In the genomic region with DNA sequence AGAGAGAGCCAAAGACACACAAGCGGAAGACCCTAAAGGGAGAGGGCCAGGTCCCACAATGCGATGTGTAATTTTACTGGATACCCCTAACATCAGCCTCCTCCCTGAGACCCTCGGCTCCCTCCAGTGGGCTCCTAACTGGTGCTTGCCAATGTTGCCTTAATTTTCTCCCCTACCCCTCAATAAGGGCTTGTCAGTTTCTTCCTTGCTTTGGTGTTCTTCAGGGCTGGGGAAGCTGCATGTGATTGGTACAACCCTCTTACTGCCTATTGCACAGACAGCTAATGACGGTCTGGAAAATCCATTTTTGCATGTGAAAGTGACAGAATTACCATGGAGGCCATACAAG, we compare ENCODE assay signal across 8 mouse cellular contexts. TPM values are rescaled to one million over a fixed set of nuclear protein-coding genes. Genes with fewer than 3 reads are reported as not detected.
DNase-seq lines count a peak whose midpoint lies in the region; ATAC-seq and TF ChIP-seq lines count a peak whose summit lies in the region.

No protein-coding gene starts in this region.

- peak overlapping the region; percentile 91 for H3K4me2 ChIP-seq in forebrain, embryonic 15.5 days (replicated peaks)
- H3K4me2 ChIP-seq in liver, embryonic 12.5 days, result peak overlapping the region; percentile 100
- peak overlapping the region; percentile 83 for H3K4me2 ChIP-seq in stomach, embryonic 16.5 days (ENCODE audit: low read depth, low read length)

- peak overlapping the region; percentile 7; the same call in 1 of the 2 replicates for H3K27ac ChIP-seq in spleen, adult 2 months (ENCODE audit: insufficient read depth, low read length)
- peak overlapping the region; percentile 29 for H3K27ac ChIP-seq in forebrain, embryonic 15.5 days (replicated peaks)
- H3K27ac ChIP-seq in liver, embryonic 12.5 days, result peak overlapping the region; percentile 45; the same call in 1 of the 2 replicates
- H3K27ac ChIP-seq in stomach, embryonic 16.5 days (ENCODE audit: low read length), result peak overlapping the region; percentile 59

- peaks cover 27% of the 10 kb centered on the region for H3K4me1 ChIP-seq in spleen, adult 2 months (ENCODE audit: control insufficient read depth, insufficient read depth, insufficient read length)
- peaks cover 63% of the 10 kb centered on the region for H3K4me1 ChIP-seq in forebrain, embryonic 15.5 days
- peaks cover 69% of the 10 kb centered on the region for H3K4me1 ChIP-seq in liver, embryonic 12.5 days
- peaks cover 47% of the 10 kb centered on the region for H3K4me1 ChIP-seq in stomach, embryonic 16.5 days (ENCODE audit: control insufficient read depth, insufficient read depth, low read length)

- TF ChIP-seq POLR2A in spleen, adult 2 months (IDR thresholded peaks at IDR 0.05; ENCODE audit: low read depth, low read length), result no peak

- peaks cover 2% of the 10 kb centered on the region; the same call in 1 of the 2 replicates for H3K27me3 ChIP-seq in spleen, adult 2 months (ENCODE audit: control insufficient read depth, insufficient read depth, low read length)
- no peaks in the 10 kb centered on the region for H3K27me3 ChIP-seq in forebrain, embryonic 15.5 days
- peaks cover 5% of the 10 kb centered on the region; the same call in 1 of the 2 replicates for H3K27me3 ChIP-seq in liver, embryonic 12.5 days (replicated peaks)
- no peaks in the 10 kb centered on the region for H3K27me3 ChIP-seq in stomach, embryonic 16.5 days (ENCODE audit: control insufficient read depth, insufficient read depth, low read length)

- no peak overlapping the region for H3K4me3 ChIP-seq in spleen, adult 2 months (ENCODE audit: extremely low read depth, insufficient read depth, insufficient read length)
- peak overlapping the region; percentile 82 for H3K4me3 ChIP-seq in forebrain, embryonic 15.5 days
- no peak overlapping the region for H3K4me3 ChIP-seq in liver, embryonic 12.5 days
- peak overlapping the region; percentile 18 for H3K4me3 ChIP-seq in stomach, embryonic 16.5 days (replicated peaks; ENCODE audit: low read length)

- no peak for TF ChIP-seq CTCF in spleen, adult 2 months (IDR thresholded peaks at IDR 0.05; ENCODE audit: extremely low read depth, insufficient read depth, insufficient read length, insufficient replicate concordance)

- 16% methylated on average over 4 of the region's 4 CpGs for WGBS in spleen, adult 2 months
- WGBS in forebrain, embryonic 15.5 days, result 27% methylated on average over 4 of the region's 4 CpGs
- WGBS in liver, embryonic 12.5 days (ENCODE audit: insufficient replicate concordance), result 38% methylated on average over 4 of the region's 4 CpGs
- 34% methylated on average over 4 of the region's 4 CpGs for WGBS in stomach, embryonic 16.5 days

- ATAC-seq in forebrain, embryonic 15.5 days (replicated peaks), result no peak
- ATAC-seq in liver, embryonic 12.5 days, result no peak
- ATAC-seq in stomach, embryonic 16.5 days (ENCODE audit: insufficient read depth, low FRiP score), result no peak

- no peak for DNase-seq in spleen, adult 2 months (ENCODE audit: low read depth in 1 of 2, low spot score in 2 of 2)
- DNase-seq in spleen, postnatal 14 days (ENCODE audit: low spot score in 2 of 2), result no peak
- no peak for DNase-seq in left cerebral cortex, adult 9 months (ENCODE audit: low spot score in 2 of 2)
- DNase-seq in right cerebral cortex, postnatal 25 days, result no peak
- DNase-seq in frontal cortex, postnatal 14 days (ENCODE audit: low spot score in 2 of 2), result no peak

- no peaks in the 10 kb centered on the region for H3K36me3 ChIP-seq in spleen, adult 2 months (ENCODE audit: control insufficient read depth, insufficient read depth, low read length)
- H3K36me3 ChIP-seq in forebrain, embryonic 15.5 days, result no peaks in the 10 kb centered on the region
- peaks cover 6% of the 10 kb centered on the region; the same call in 1 of the 2 replicates for H3K36me3 ChIP-seq in liver, embryonic 12.5 days
- no peaks in the 10 kb centered on the region for H3K36me3 ChIP-seq in stomach, embryonic 16.5 days (ENCODE audit: control insufficient read depth, insufficient read depth, low read length)

- no peaks in the 10 kb centered on the region for H3K9me3 ChIP-seq in forebrain, embryonic 15.5 days
- H3K9me3 ChIP-seq in liver, embryonic 12.5 days (replicated peaks), result no peaks in the 10 kb centered on the region
- no peaks in the 10 kb centered on the region for H3K9me3 ChIP-seq in stomach, embryonic 16.5 days (replicated peaks; ENCODE audit: control insufficient read depth, low read length)

- peak overlapping the region; percentile 32; the same call in 1 of the 2 replicates for H3K9ac ChIP-seq in forebrain, embryonic 15.5 days (replicated peaks)
- H3K9ac ChIP-seq in liver, embryonic 12.5 days, result no peak overlapping the region
- H3K9ac ChIP-seq in stomach, embryonic 16.5 days (ENCODE audit: low read length), result peak overlapping the region; percentile 11; the same call in 1 of the 2 replicates

RNA-seq across cellular contexts. Expression of a gene that starts 1.9 kb away (rescaled TPM):
- polyA plus RNA-seq in spleen, adult 2 months (2012; rRNA removed), result 6.6 and 9.4 TPM in 2 replicates
- 11.1 and 11.3 TPM in 2 replicates for polyA plus RNA-seq in forebrain, embryonic 15.5 days (2015; fragmentation: Nextera tagmentation; extraction: Ambion mirVana)
- 3.4 and 3.7 TPM in 2 replicates for polyA plus RNA-seq in liver, embryonic 12.5 days (2016; fragmentation: Nextera tagmentation; extraction: Ambion mirVana)
- 5.3 and 5.6 TPM in 2 replicates for polyA plus RNA-seq in stomach, embryonic 16.5 days (2015; fragmentation: Nextera tagmentation; extraction: Ambion mirVana)

RNA-seq across cellular contexts. Expression of a gene that starts 2.0 kb away (rescaled TPM):
- polyA plus RNA-seq in spleen, adult 2 months (2012; rRNA removed), result 22.3 and 24.6 TPM in 2 replicates
- 26.2 and 30.7 TPM in 2 replicates for polyA plus RNA-seq in forebrain, embryonic 15.5 days (2015; fragmentation: Nextera tagmentation; extraction: Ambion mirVana)
- polyA plus RNA-seq in liver, embryonic 12.5 days (2016; fragmentation: Nextera tagmentation; extraction: Ambion mirVana), result 15.0 and 17.0 TPM in 2 replicates
- 39.6 and 42.1 TPM in 2 replicates for polyA plus RNA-seq in stomach, embryonic 16.5 days (2015; fragmentation: Nextera tagmentation; extraction: Ambion mirVana)

Comparison
In these comparisons a context has a peak if more than half of its experiments do, and no peak if none do; other contexts are left out.
1. H3K27ac ChIP-seq: peak in every context shown above with its lines; median percentile 59 in stomach, embryonic 16.5 days; 45 in liver, embryonic 12.5 days; 29 in forebrain, embryonic 15.5 days; 7 in spleen, adult 2 months.
2. H3K4me3 ChIP-seq: peak in forebrain, embryonic 15.5 days (single experiment) and stomach, embryonic 16.5 days (single experiment); none in spleen, adult 2 months (single experiment) and liver, embryonic 12.5 days (single experiment).
3. Peak in every context shown above with its lines, with median percentiles within 50 percentile points of each other: H3K4me2 ChIP-seq.